9 mouse cellular contexts compared by ENCODE assay signal in the genomic region with DNA sequence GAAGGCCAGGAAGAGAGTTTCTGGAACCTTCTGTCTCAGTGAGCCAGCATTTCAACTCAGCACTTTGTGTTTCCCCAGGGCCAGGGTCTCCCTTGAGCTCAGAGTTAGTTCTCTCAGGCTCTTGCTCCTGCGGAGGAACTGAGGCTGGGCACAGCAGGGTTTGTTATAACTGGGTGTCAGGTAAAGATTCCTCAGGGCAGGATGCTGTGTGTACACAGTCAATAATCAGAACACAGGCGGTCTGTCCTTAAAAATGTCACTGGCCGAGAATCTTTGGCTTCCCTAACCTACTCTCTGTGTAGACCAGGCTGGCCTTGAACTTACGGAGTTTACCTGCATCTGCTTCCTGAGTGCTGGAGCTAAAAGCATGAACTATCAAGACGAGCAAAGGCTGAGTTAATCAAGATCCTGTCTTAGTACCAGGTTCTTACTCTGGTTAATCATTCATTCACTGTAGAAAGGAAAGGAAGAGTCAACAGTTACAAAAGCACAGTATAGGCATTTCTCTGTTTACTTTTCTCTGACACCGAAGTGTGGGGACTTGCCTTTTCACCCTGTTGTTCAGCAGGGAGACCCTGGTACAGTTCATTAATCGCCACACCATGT. TPM values are rescaled to one million over a fixed set of nuclear protein-coding genes. Genes with fewer than 3 reads are reported as not detected.
DNase-seq lines count a peak whose midpoint lies in the region; ATAC-seq and TF ChIP-seq lines count a peak whose summit lies in the region.
"Had no signal": no experiment of that assay in that cellular context is flagged by ENCODE, and none has a peak within 500 bp of the region (broad histone marks: within the 10 kb centered on the region; RNA-seq: fewer than 3 reads in every experiment).

No protein-coding gene starts in this region.

- 80% methylated on average over 7 of the region's 7 CpGs for WGBS in heart, embryonic 14.5 days

- no peak overlapping the region for H3K4me3 ChIP-seq in heart, embryonic 14.5 days (ENCODE audit: control insufficient read depth in 1 of 2, insufficient read depth in 1 of 2, low read depth in 1 of 2, low read length in 2 of 2)
- no peak overlapping the region for H3K4me3 ChIP-seq in testis, adult 2 months (ENCODE audit: control insufficient read depth, low read depth, low read length)

- peaks cover 9 to 35% of the 10 kb centered on the region in 2 experiments for H3K4me1 ChIP-seq in heart, embryonic 14.5 days (ENCODE audit: control insufficient read depth in 2 of 2, insufficient read depth in 2 of 2, low read length in 2 of 2)
- peaks cover 13% of the 10 kb centered on the region for H3K4me1 ChIP-seq in testis, adult 2 months (ENCODE audit: control insufficient read depth, insufficient read depth, low read length)

- H3K4me2 ChIP-seq in heart, embryonic 14.5 days (ENCODE audit: low read length) = peak overlapping the region; percentile 83

- H3K9ac ChIP-seq in heart, embryonic 14.5 days (ENCODE audit: low read length) = peak overlapping the region; percentile 73

- TF ChIP-seq POLR2A in testis, adult 2 months (IDR thresholded peaks at IDR 0.05; ENCODE audit: control insufficient read depth, low read depth, low read length) = no peak

- no peak for ATAC-seq in heart, embryonic 14.5 days (ENCODE audit: insufficient number of reproducible peaks, insufficient read depth, low FRiP score, low read depth)
- no peak for ATAC-seq in megakaryocyte-erythroid progenitor cell, adult 5-6 weeks (replicated peaks; ENCODE audit: low FRiP score, low TSS enrichment, poor library complexity, severe bottlenecking)

- no peak for TF ChIP-seq CTCF in testis, adult 2 months (IDR thresholded peaks at IDR 0.05; ENCODE audit: control insufficient read depth, insufficient read depth, insufficient replicate concordance, low read depth, low read length)

- DNase-seq in heart, adult 18-20 months = no peak
- no peak for DNase-seq in testis, postnatal 10 days (ENCODE audit: low spot score)
- DNase-seq in liver = peak; percentile 11
- peak; percentile 64 for DNase-seq in yolk sac, embryonic 10.5 days (ENCODE audit: low spot score)
- no peak for DNase-seq in ovary, postnatal 36 days (ENCODE audit: low spot score)

- peak overlapping the region; percentile 43 to 71; a peak in 3 of 4 replicates for H3K27ac ChIP-seq in heart, embryonic 14.5 days (replicated peaks in 1 of 2; ENCODE audit: control insufficient read depth in 1 of 2, insufficient read depth in 1 of 2, low read depth in 2 of 2, low read length in 2 of 2)
- peak overlapping the region; percentile 62 for H3K27ac ChIP-seq in testis, adult 2 months (ENCODE audit: control insufficient read depth, insufficient read depth, low read depth, low read length)
- H3K27ac ChIP-seq: hindbrain, embryonic 13.5 days had no signal

- no peaks in the 10 kb centered on the region for H3K36me3 ChIP-seq in heart, embryonic 14.5 days (ENCODE audit: control insufficient read depth, insufficient read depth, low read length)
- H3K36me3 ChIP-seq in testis, adult 2 months (ENCODE audit: control insufficient read depth, insufficient read depth, low read length) = no peaks in the 10 kb centered on the region
- H3K36me3 ChIP-seq: hindbrain, embryonic 13.5 days had no signal

- no peaks in the 10 kb centered on the region for H3K9me3 ChIP-seq in heart, embryonic 14.5 days (ENCODE audit: control insufficient read depth, low read length)
- H3K9me3 ChIP-seq: hindbrain, embryonic 13.5 days had no signal

- H3K27me3 ChIP-seq in heart, embryonic 14.5 days (ENCODE audit: control insufficient read depth, insufficient read depth, low read length) = no peaks in the 10 kb centered on the region
- H3K27me3 ChIP-seq in testis, adult 2 months (ENCODE audit: control insufficient read depth, insufficient read depth, low read length) = no peaks in the 10 kb centered on the region

RNA-seq across cellular contexts. Expression of gene Irgm1, which starts 1.3 kb away (rescaled TPM):
- polyA plus RNA-seq in heart, embryonic 14.5 days (2014; fragmentation: Nextera tagmentation; extraction: Ambion mirVana) = 10.2 and 11.0 TPM in 2 replicates
- 10 to 100 TPM; 13.2 to 18.6 TPM for total RNA-seq in heart, adult 18-20 months (2021)
- 0.75 and 0.78 TPM in 2 replicates for polyA plus RNA-seq in testis, adult 2 months (2012; rRNA removed)
- 37.4 and 43.3 TPM in 2 replicates for total RNA-seq in megakaryocyte-erythroid progenitor cell, adult 5-6 weeks (2014; fragmentation: Nextera tagmentation)
- 53.9 and 61.5 TPM in 2 replicates for total RNA-seq in megakaryocyte-erythroid progenitor cell, adult 5-6 weeks (2017)

RNA-seq across cellular contexts. Expression of gene Gm5431, which starts 29.2 kb away (rescaled TPM):
- polyA plus RNA-seq in heart, embryonic 14.5 days (2014; fragmentation: Nextera tagmentation; extraction: Ambion mirVana) = 0.30 TPM in 1 of 2 replicates, not detected in the other
- total RNA-seq in heart, adult 18-20 months (2021) = 1 to 10 TPM; 2.5 to 3.5 TPM
- polyA plus RNA-seq in testis, adult 2 months (2012; rRNA removed) = 0.02 and 0.05 TPM in 2 replicates
- total RNA-seq in megakaryocyte-erythroid progenitor cell, adult 5-6 weeks (2014; fragmentation: Nextera tagmentation) = not detected in 2 replicates
- total RNA-seq in megakaryocyte-erythroid progenitor cell, adult 5-6 weeks (2017) = not detected in 2 replicates

RNA-seq across cellular contexts. Expression of gene Gm12184, which starts 46.3 kb away (rescaled TPM):
- 5.7 and 7.0 TPM in 2 replicates for polyA plus RNA-seq in heart, embryonic 14.5 days (2014; fragmentation: Nextera tagmentation; extraction: Ambion mirVana)
- 1 to 10 TPM; 2.4 to 2.8 TPM for total RNA-seq in heart, adult 18-20 months (2021)
- polyA plus RNA-seq in testis, adult 2 months (2012; rRNA removed) = 4.8 and 7.2 TPM in 2 replicates
- total RNA-seq in megakaryocyte-erythroid progenitor cell, adult 5-6 weeks (2014; fragmentation: Nextera tagmentation) = 10.6 and 12.0 TPM in 2 replicates
- total RNA-seq in megakaryocyte-erythroid progenitor cell, adult 5-6 weeks (2017) = 6.7 and 9.1 TPM in 2 replicates

RNA-seq across cellular contexts. Expression of gene Trim7, which starts 46.9 kb away (rescaled TPM):
- 1.4 and 1.5 TPM in 2 replicates for polyA plus RNA-seq in heart, embryonic 14.5 days (2014; fragmentation: Nextera tagmentation; extraction: Ambion mirVana)
- total RNA-seq in heart, adult 18-20 months (2021) = 10 to 100 TPM; 13.2 to 13.7 TPM
- polyA plus RNA-seq in testis, adult 2 months (2012; rRNA removed) = 16.3 and 18.3 TPM in 2 replicates
- total RNA-seq in megakaryocyte-erythroid progenitor cell, adult 5-6 weeks (2014; fragmentation: Nextera tagmentation) = 0.84 TPM in 1 of 2 replicates, not detected in the other
- 0.75 and 0.80 TPM in 2 replicates for total RNA-seq in megakaryocyte-erythroid progenitor cell, adult 5-6 weeks (2017)

RNA-seq across cellular contexts. Expression of gene Trim41, which starts 55.6 kb away (rescaled TPM):
- polyA plus RNA-seq in heart, embryonic 14.5 days (2014; fragmentation: Nextera tagmentation; extraction: Ambion mirVana) = 3.2 and 3.8 TPM in 2 replicates
- total RNA-seq in heart, adult 18-20 months (2021) = 10 to 100 TPM; 18.9 to 20.0 TPM
- 85.7 and 95.5 TPM in 2 replicates for polyA plus RNA-seq in testis, adult 2 months (2012; rRNA removed)
- 16.0 and 19.8 TPM in 2 replicates for total RNA-seq in megakaryocyte-erythroid progenitor cell, adult 5-6 weeks (2014; fragmentation: Nextera tagmentation)
- total RNA-seq in megakaryocyte-erythroid progenitor cell, adult 5-6 weeks (2017) = 18.6 and 64.6 TPM in 2 replicates

Comparison
In these comparisons a context has a peak if more than half of its experiments do, and no peak if none do; other contexts are left out.
1. DNase-seq: peak in liver (single experiment) and yolk sac, embryonic 10.5 days (single experiment); none in heart, adult 18-20 months (0 of 2), testis, postnatal 10 days (single experiment) and ovary, postnatal 36 days (single experiment).